Mouse (Mus musculus) cerebellum, adult 2 months (tissue): ENCODE results near the gene Hist1h3g.
"Not testable (repeated sequence)": the region's sequence is repeated elsewhere in the genome, so short reads cannot be mapped to it uniquely, and the experiment has no call there.

ENCODE experiments used
- CTCF ChIP-seq: fragments of 200-500 bp; IDR thresholded peaks from 2 replicates; pipeline ENCODE4 v1.5.1; 2011; ENCODE audit warnings: low read depth, mild to moderate bottlenecking, control low read depth, low read length, moderate library complexity, borderline replicate concordance; ENCODE audit not compliant: insufficient read depth
- POLR2A ChIP-seq: fragments of 200-500 bp; IDR thresholded peaks from 2 replicates; pipeline ENCODE4 v1.6.1; 2011; ENCODE audit warnings: low read length, control low read depth, borderline replicate concordance; ENCODE audit not compliant: insufficient read depth

DNA sequence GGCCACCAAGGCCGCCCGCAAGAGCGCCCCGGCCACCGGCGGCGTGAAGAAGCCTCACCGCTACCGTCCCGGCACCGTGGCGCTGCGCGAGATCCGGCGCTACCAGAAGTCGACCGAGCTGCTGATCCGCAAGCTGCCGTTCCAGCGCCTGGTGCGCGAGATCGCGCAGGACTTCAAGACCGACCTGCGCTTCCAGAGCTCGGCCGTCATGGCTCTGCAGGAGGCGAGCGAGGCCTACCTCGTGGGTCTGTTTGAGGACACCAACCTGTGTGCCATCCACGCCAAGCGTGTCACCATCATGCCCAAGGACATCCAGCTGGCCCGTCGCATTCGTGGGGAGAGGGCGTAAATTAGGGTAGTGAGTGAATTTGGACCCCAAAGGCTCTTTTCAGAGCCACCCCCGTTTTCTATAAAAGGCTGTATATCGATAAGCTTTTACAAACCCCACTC, 40.7 kb downstream of the Hist1h3g start:
- TF ChIP-seq CTCF, POLR2A: not testable (repeated sequence)
